In genomic region chr9:113812671-113813001, GRCm38 (mm10) we compare ENCODE assay signal across 8 mouse cellular contexts.
DNase-seq lines count a peak whose midpoint lies in the region; ATAC-seq and TF ChIP-seq lines count a peak whose summit lies in the region.

No protein-coding gene starts in this region.

- H3K27me3 ChIP-seq in heart, embryonic 12.5 days (replicated peaks): no peaks in the 10 kb centered on the region
- no peaks in the 10 kb centered on the region for H3K27me3 ChIP-seq in heart, adult 2 months (ENCODE audit: control insufficient read depth, insufficient read depth, low read length)
- no peaks in the 10 kb centered on the region for H3K27me3 ChIP-seq in forebrain, embryonic 16.5 days (replicated peaks; ENCODE audit: control insufficient read depth, insufficient read depth, low read length)
- H3K27me3 ChIP-seq in liver, embryonic 16.5 days (ENCODE audit: control insufficient read depth, insufficient read depth, low read depth, low read length): no peaks in the 10 kb centered on the region

- no peak overlapping the region for H3K27ac ChIP-seq in heart, embryonic 12.5 days (ENCODE audit: poor library complexity, severe bottlenecking)
- no peak overlapping the region for H3K27ac ChIP-seq in heart, adult 2 months
- H3K27ac ChIP-seq in forebrain, embryonic 16.5 days (ENCODE audit: low read length): peak overlapping the region; percentile 97
- no peak overlapping the region for H3K27ac ChIP-seq in liver, embryonic 16.5 days (ENCODE audit: low read length)
- H3K27ac ChIP-seq in gastrocnemius, adult 2 months: no peak overlapping the region

- 70% methylated on average over 4 of the region's 4 CpGs for WGBS in heart, embryonic 12.5 days
- 68% methylated on average over 4 of the region's 4 CpGs for WGBS in heart, adult 2 months
- WGBS in forebrain, embryonic 16.5 days: 37% methylated on average over 4 of the region's 4 CpGs
- 70% methylated on average over 4 of the region's 4 CpGs for WGBS in liver, embryonic 16.5 days (ENCODE audit: insufficient replicate concordance)

- no peak for DNase-seq in heart, adult 2 months
- no peak for DNase-seq in gastrocnemius, adult 2 months
- DNase-seq in urinary bladder, adult 2 months (ENCODE audit: low spot score): no peak
- DNase-seq in adrenal gland, adult 2 months: no peak

- TF ChIP-seq EP300 in heart, adult 2 months (IDR thresholded peaks at IDR 0.05; ENCODE audit: insufficient read depth, low read depth, low read length): no peak

- ATAC-seq in heart, embryonic 12.5 days (ENCODE audit: insufficient number of reproducible peaks, low FRiP score): no peak
- ATAC-seq in CD4-positive, CD25-positive, alpha-beta regulatory T cell, adult 4 months: peak; percentile 38
- peak; percentile 61 for ATAC-seq in forebrain, embryonic 16.5 days
- ATAC-seq in liver, embryonic 16.5 days (ENCODE audit: low read depth): no peak

- H3K4me2 ChIP-seq in heart, embryonic 12.5 days: peak overlapping the region; percentile 62
- peak overlapping the region; percentile 57 for H3K4me2 ChIP-seq in forebrain, embryonic 16.5 days (ENCODE audit: low read length)
- peak overlapping the region; percentile 50 for H3K4me2 ChIP-seq in liver, embryonic 16.5 days (ENCODE audit: low read depth, low read length)

- no peak for TF ChIP-seq POLR2A in heart, adult 2 months (IDR thresholded peaks at IDR 0.05; ENCODE audit: insufficient read depth, low read depth, low read length)

- H3K4me3 ChIP-seq in heart, embryonic 12.5 days: peak overlapping the region; percentile 41
- H3K4me3 ChIP-seq in heart, adult 2 months: no peak overlapping the region
- H3K4me3 ChIP-seq in forebrain, embryonic 16.5 days (replicated peaks; ENCODE audit: low read length): peak overlapping the region; percentile 62
- no peak overlapping the region for H3K4me3 ChIP-seq in liver, embryonic 16.5 days (ENCODE audit: low read depth, low read length)
- no peak overlapping the region for H3K4me3 ChIP-seq in gastrocnemius, adult 2 months

- H3K36me3 ChIP-seq in heart, embryonic 12.5 days: no peaks in the 10 kb centered on the region
- H3K36me3 ChIP-seq in heart, adult 2 months (ENCODE audit: control insufficient read depth, insufficient read depth, low read length): peaks cover 7% of the 10 kb centered on the region
- H3K36me3 ChIP-seq in forebrain, embryonic 16.5 days (ENCODE audit: control insufficient read depth, insufficient read depth): no peaks in the 10 kb centered on the region
- no peaks in the 10 kb centered on the region for H3K36me3 ChIP-seq in liver, embryonic 16.5 days (ENCODE audit: control insufficient read depth, insufficient read depth)

- intact Hi-C loops in heart, adult 2 months (cut with DNase I): no loop called here
- intact Hi-C loops in gastrocnemius, adult 2 months (cut with DNase I): no loop called here

- no peaks in the 10 kb centered on the region for H3K9me3 ChIP-seq in heart, embryonic 12.5 days (replicated peaks)
- no peaks in the 10 kb centered on the region for H3K9me3 ChIP-seq in forebrain, embryonic 16.5 days (ENCODE audit: control insufficient read depth, low read length)
- H3K9me3 ChIP-seq in liver, embryonic 16.5 days (replicated peaks; ENCODE audit: control insufficient read depth, low read length): no peaks in the 10 kb centered on the region

- 0 out of 2 replicates have a peak, but pooled peaks cover 2% of the 10 kb centered on the region for H3K4me1 ChIP-seq in heart, embryonic 12.5 days (replicated peaks)
- H3K4me1 ChIP-seq in heart, adult 2 months (ENCODE audit: control insufficient read depth, insufficient read depth, low read length): peaks cover 5% of the 10 kb centered on the region
- H3K4me1 ChIP-seq in forebrain, embryonic 16.5 days (replicated peaks; ENCODE audit: control insufficient read depth, insufficient read depth, low read length): peaks cover 17% of the 10 kb centered on the region
- H3K4me1 ChIP-seq in liver, embryonic 16.5 days (ENCODE audit: control insufficient read depth, low read depth, low read length): peaks cover 3% of the 10 kb centered on the region

- peak overlapping the region; percentile 4; the same call in 1 of the 2 replicates for H3K9ac ChIP-seq in heart, embryonic 12.5 days
- H3K9ac ChIP-seq in heart, adult 2 months (ENCODE audit: low read depth, low read length): no peak overlapping the region
- H3K9ac ChIP-seq in forebrain, embryonic 16.5 days (replicated peaks; ENCODE audit: low read depth, low read length): peak overlapping the region; percentile 63
- no peak overlapping the region for H3K9ac ChIP-seq in liver, embryonic 16.5 days (ENCODE audit: low read depth, low read length)

- TF ChIP-seq CTCF in heart, adult 2 months (IDR thresholded peaks at IDR 0.05): no peak
- TF ChIP-seq CTCF in gastrocnemius, adult 2 months (IDR thresholded peaks at IDR 0.05): no peak

- H3K79me2 ChIP-seq in heart, adult 2 months (replicated peaks; ENCODE audit: control insufficient read depth, insufficient read depth, low read length): peaks cover 6% of the 10 kb centered on the region

Comparison
In these comparisons a context has a peak if more than half of its experiments do, and no peak if none do; other contexts are left out.
1. H3K4me3 ChIP-seq: peak in heart, embryonic 12.5 days (single experiment) and forebrain, embryonic 16.5 days (single experiment); none in heart, adult 2 months (single experiment), liver, embryonic 16.5 days (single experiment) and gastrocnemius, adult 2 months (single experiment).
2. H3K9ac ChIP-seq: peak in heart, embryonic 12.5 days (single experiment) and forebrain, embryonic 16.5 days (single experiment); none in heart, adult 2 months (single experiment) and liver, embryonic 16.5 days (single experiment).
3. ATAC-seq: peak in CD4-positive, CD25-positive, alpha-beta regulatory T cell, adult 4 months (single experiment) and forebrain, embryonic 16.5 days (single experiment); none in heart, embryonic 12.5 days (single experiment) and liver, embryonic 16.5 days (single experiment).
4. Peak in every context shown above with its lines, with median percentiles within 50 percentile points of each other: H3K4me2 ChIP-seq.